Mouse (Mus musculus) liver, embryonic 14.5 days (tissue): ENCODE measurements around the gene Trim29. TPM values are rescaled to one million over a fixed set of nuclear protein-coding genes. Genes with fewer than 3 reads are reported as not detected.

ENCODE experiments used
- ATAC-seq: fragments of 200-750 bp; cut with Nextera tagmentation; 2 replicates; pipeline ENCODE4 v1.8.0; 2017; ENCODE audit warnings: moderate number of reproducible peaks, mild to moderate bottlenecking, moderate library complexity; ENCODE audit not compliant: insufficient read depth
- DNase-seq, 3 experiments: peaks; one replicate each; pipeline ENCODE4 v3.0.0-alpha.2; 2012 to 2013; ENCODE audit warnings: low read depth in 3 of 3, low spot score in 3 of 3
- H3K27ac ChIP-seq: fragments of 300-500 bp; sonication (generic); 2 replicates; pipeline ENCODE4 v1.5.1; 2014; ENCODE audit warnings: moderate library complexity, mild to moderate bottlenecking, control low read depth, inconsistent platforms
- H3K27me3 ChIP-seq: fragments of 300-500 bp; sonication (generic); 2 replicates; pipeline ENCODE4 v1.6.1; 2014; ENCODE audit warnings: mild to moderate bottlenecking, low read length, moderate library complexity; ENCODE audit not compliant: control insufficient read depth, insufficient read depth
- H3K36me3 ChIP-seq: fragments of 300-500 bp; sonication (generic); replicated peaks from 2 replicates; pipeline ENCODE4 v1.6.1; 2014; ENCODE audit warnings: low read depth; ENCODE audit not compliant: control insufficient read depth, insufficient read depth
- H3K4me1 ChIP-seq, 2 experiments: fragments of 200-500 bp in 1 of 2; fragments of 300-500 bp in 1 of 2; sonication (generic) in 1 of 2; replicated peaks; 2 replicates each; pipeline ENCODE4 v1.6.1; 2012 to 2014; ENCODE audit warnings: antibody characterized with exemption in 1 of 2, inconsistent platforms in 1 of 2, low read length in 1 of 2; ENCODE audit not compliant: control insufficient read depth in 2 of 2, insufficient read depth in 2 of 2
- H3K4me2 ChIP-seq: fragments of 300-500 bp; sonication (generic); 2 replicates; pipeline ENCODE4 v1.6.1; 2014; ENCODE audit warnings: low read depth, mild to moderate bottlenecking, control low read depth, moderate library complexity
- H3K4me3 ChIP-seq, 2 experiments: fragments of 200-500 bp in 1 of 2; fragments of 300-500 bp in 1 of 2; sonication (generic) in 1 of 2; 2 replicates each; pipeline ENCODE4 v1.5.1; 2012 to 2014; ENCODE audit warnings: low read depth in 2 of 2, low read length in 2 of 2, mild to moderate bottlenecking in 2 of 2, control low read depth in 1 of 2, inconsistent platforms in 1 of 2, moderate library complexity in 1 of 2; ENCODE audit not compliant: insufficient read depth in 1 of 2
- H3K9ac ChIP-seq: fragments of 300-500 bp; sonication (generic); replicated peaks from 2 replicates; pipeline ENCODE4 v1.6.1; 2014; ENCODE audit warnings: mild to moderate bottlenecking, control low read depth, moderate library complexity
- H3K9me3 ChIP-seq: fragments of 300-500 bp; sonication (generic); 2 replicates; pipeline ENCODE4 v1.6.1; 2016; ENCODE audit warnings: low read length, mixed read lengths; ENCODE audit not compliant: control insufficient read depth
- CTCF ChIP-seq: IDR thresholded peaks from 2 replicates; pipeline ENCODE4 v1.5.1; 2016; ENCODE audit warnings: antibody characterized with exemption, low read depth, control low read depth
- EP300 ChIP-seq: IDR thresholded peaks from 2 replicates; pipeline ENCODE4 v1.6.1; 2016; ENCODE audit warnings: antibody characterized with exemption, low read depth
- WGBS: fragments of 180-500 bp; shearing (Covaris S2); extraction: QIAGEN DNeasy Blood & Tissue Kit; methylation state at CpG from one replicate; pipeline ENCODE4 v1.1.7; 2014; ENCODE audit not compliant: insufficient replicate concordance; 5-methylcytosine and 5-hydroxymethylcytosine counted together
- polyA plus RNA-seq, 2 experiments: library from polyadenylated mRNA; depleted of rRNA in 1 of 2; stranded (reverse) in 1 of 2; unstranded in 1 of 2; fragments of >200 nt; fragmentation: Nextera tagmentation in 1 of 2; extraction: Ambion mirVana in 1 of 2; gene quantifications; 2 replicates each; pipeline versions ENCODE4 v1.2.1 to v1.2.3; 2012 to 2014

The Trim29 gene
- polyA plus RNA-seq, 2 experiments = 0.07 TPM; not detected in 1

DNA sequence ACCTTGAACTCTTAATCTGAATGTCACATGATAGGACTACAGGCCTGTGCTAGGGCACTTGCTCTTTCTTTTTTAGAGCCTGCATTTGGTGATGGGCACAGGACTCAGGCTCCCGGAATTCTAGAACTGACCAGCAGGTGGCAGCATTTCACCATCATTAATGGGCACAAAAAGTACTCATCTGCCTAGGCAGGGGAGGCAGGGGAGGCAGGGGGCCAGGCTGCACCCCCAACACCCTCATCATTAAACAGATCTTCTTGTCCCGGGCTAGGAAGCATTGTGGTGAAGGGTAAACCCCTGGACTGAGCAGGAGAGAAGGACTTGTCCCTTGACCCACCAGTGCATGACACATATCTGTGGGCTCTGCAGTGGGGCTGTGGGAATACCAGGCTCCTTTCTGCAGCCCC is 29.0 kb downstream of the Trim29 start:
- H3K9me3 ChIP-seq = no peaks in the 10 kb centered on the region

DNA sequence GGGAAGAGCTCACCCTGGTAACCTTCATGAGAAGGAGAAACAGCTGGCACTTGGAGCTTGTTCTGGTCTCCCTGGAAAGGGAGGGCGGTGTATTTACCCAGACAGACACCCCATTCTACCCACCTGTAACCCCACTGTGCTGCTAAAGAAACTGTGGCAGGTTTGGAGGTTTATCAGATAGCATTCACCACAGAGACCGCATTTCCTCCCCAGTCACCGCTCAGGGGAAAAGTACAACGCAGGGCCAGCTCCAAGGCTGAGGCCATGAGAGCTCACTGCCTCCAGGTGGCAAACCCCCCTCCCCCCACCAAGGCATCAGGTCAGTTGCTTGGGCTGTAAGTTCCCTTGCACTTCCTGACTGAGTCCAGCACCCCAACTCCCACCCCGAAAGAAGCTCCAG is 39.4 kb downstream of the Trim29 start:
- H3K36me3 ChIP-seq = no peaks in the 10 kb centered on the region
- TF ChIP-seq EP300 (no peak), CTCF (no peak)
- no peak overlapping the region for H3K4me3 ChIP-seq
- ATAC-seq (no peak), DNase-seq (no peak)
- H3K4me1 ChIP-seq = no peaks in the 10 kb centered on the region
- no peak overlapping the region for H3K4me2 ChIP-seq
- no peak overlapping the region for H3K27ac ChIP-seq
- no peaks in the 10 kb centered on the region for H3K27me3 ChIP-seq
- 9% methylated on average over 5 of the region's 5 CpGs for WGBS
- H3K9me3 ChIP-seq = no peaks in the 10 kb centered on the region
- no peak overlapping the region for H3K9ac ChIP-seq

More for the DNA sequence above, 29.0 kb downstream of the Trim29 start:
- H3K27ac ChIP-seq = no peak overlapping the region
- TF ChIP-seq CTCF (peak; percentile 78), EP300 (no peak)
- H3K4me3 ChIP-seq = no peak overlapping the region
- H3K36me3 ChIP-seq = no peaks in the 10 kb centered on the region
- no peaks in the 10 kb centered on the region for H3K27me3 ChIP-seq
- ATAC-seq = no peak
- no peak overlapping the region for H3K9ac ChIP-seq
- H3K4me1 ChIP-seq = no peaks in the 10 kb centered on the region
- 1% methylated on average over 2 of the region's 2 CpGs for WGBS
- DNase-seq = peak in 2 of 3 experiments; percentile 11 to 14
- H3K4me2 ChIP-seq = no peak overlapping the region

GRCm38 (mm10) chr9:43351015-43351414 is 40.4 kb downstream of the Trim29 start:
- WGBS = 56% methylated on average over 13 of the region's 13 CpGs
- Histone ChIP-seq H3K9ac (no peak overlapping the region), H3K4me1 (no peaks in the 10 kb centered on the region), H3K9me3 (no peaks in the 10 kb centered on the region), H3K4me2 (no peak overlapping the region), H3K27me3 (no peaks in the 10 kb centered on the region), H3K36me3 (no peaks in the 10 kb centered on the region), H3K4me3 (no peak overlapping the region), H3K27ac (no peak overlapping the region)
- ATAC-seq (no peak), DNase-seq (no peak)
- TF ChIP-seq CTCF (no peak), EP300 (no peak)

DNA sequence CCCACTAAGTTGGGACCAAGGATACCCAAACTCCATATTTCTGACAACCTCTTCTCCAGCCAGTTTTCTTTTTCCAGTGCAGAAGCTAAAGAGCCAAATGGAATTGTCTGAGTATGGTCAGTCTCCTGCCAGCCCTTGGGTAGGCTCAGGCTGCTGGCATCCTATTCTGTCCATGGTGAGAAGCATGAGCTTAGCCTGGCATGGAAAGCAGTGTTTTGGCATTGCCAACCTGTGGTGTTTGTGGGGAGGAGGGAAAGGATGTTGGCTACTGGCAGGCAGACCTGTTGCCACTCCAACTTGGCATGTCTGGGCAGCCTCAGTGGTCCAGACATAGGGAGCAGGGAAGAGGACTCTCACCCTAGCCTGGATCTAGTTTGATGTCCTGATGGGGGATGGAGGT is 46.4 kb downstream of the Trim29 start:
- no peaks in the 10 kb centered on the region for H3K9me3 ChIP-seq
- H3K9ac ChIP-seq = no peak overlapping the region
- no peaks in the 10 kb centered on the region for H3K4me1 ChIP-seq
- H3K27me3 ChIP-seq = no peaks in the 10 kb centered on the region
- no peak for TF ChIP-seq CTCF
- no peak for TF ChIP-seq EP300
- ATAC-seq = no peak
- no peak overlapping the region for H3K4me2 ChIP-seq
- no peak for DNase-seq
- H3K27ac ChIP-seq = no peak overlapping the region
- no peaks in the 10 kb centered on the region for H3K36me3 ChIP-seq
- H3K4me3 ChIP-seq = no peak overlapping the region

GRCm38 (mm10) chr9:43358591-43359323 is 48.1 kb downstream of the Trim29 start:
- Histone ChIP-seq H3K27me3 (no peaks in the 10 kb centered on the region), H3K9ac (no peak overlapping the region), H3K4me2 (no peak overlapping the region), H3K9me3 (no peaks in the 10 kb centered on the region), H3K36me3 (no peaks in the 10 kb centered on the region), H3K4me1 (no peaks in the 10 kb centered on the region), H3K27ac (no peak overlapping the region), H3K4me3 (no peak overlapping the region)
- DNase-seq (no peak), ATAC-seq (no peak)
- TF ChIP-seq EP300 = no peak
- TF ChIP-seq CTCF = no peak
- WGBS = 68% methylated on average over 15 of the region's 15 CpGs
